Mouse (Mus musculus) stomach, embryonic 16.5 days (tissue): ENCODE data around the gene Col2a1. TPM values are rescaled to one million over a fixed set of nuclear protein-coding genes. Genes with fewer than 3 reads are reported as not detected.

ENCODE experiments used
- ATAC-seq: fragments of 200-750 bp; cut with Nextera tagmentation; 2 replicates; pipeline ENCODE4 v1.8.0; 2017; ENCODE audit warnings: moderate number of reproducible peaks, moderate TSS enrichment; ENCODE audit not compliant: insufficient read depth, low FRiP score
- H3K27ac ChIP-seq: fragments of 300-500 bp; sonication (generic); 2 replicates; pipeline ENCODE4 v1.5.1; 2014; ENCODE audit warnings: low read length
- H3K27me3 ChIP-seq: fragments of 300-500 bp; sonication (generic); 2 replicates; pipeline ENCODE4 v1.6.1; 2014; ENCODE audit warnings: low read length, control low read depth, mixed read lengths; ENCODE audit not compliant: control insufficient read depth, insufficient read depth
- H3K36me3 ChIP-seq: fragments of 300-500 bp; sonication (generic); 2 replicates; pipeline ENCODE4 v1.6.1; 2014; ENCODE audit warnings: low read length; ENCODE audit not compliant: control insufficient read depth, insufficient read depth
- H3K4me1 ChIP-seq: fragments of 300-500 bp; sonication (generic); 2 replicates; pipeline ENCODE4 v1.6.1; 2014; ENCODE audit warnings: low read length, control low read depth, mixed read lengths; ENCODE audit not compliant: control insufficient read depth, insufficient read depth
- H3K4me2 ChIP-seq: fragments of 300-500 bp; sonication (generic); 2 replicates; pipeline ENCODE4 v1.6.1; 2014; ENCODE audit warnings: low read depth, low read length, mixed read lengths
- H3K4me3 ChIP-seq: fragments of 300-500 bp; sonication (generic); replicated peaks from 2 replicates; pipeline ENCODE4 v1.5.1; 2014; ENCODE audit warnings: mild to moderate bottlenecking, low read length
- H3K9ac ChIP-seq: fragments of 300-500 bp; sonication (generic); 2 replicates; pipeline ENCODE4 v1.6.1; 2014; ENCODE audit warnings: low read length
- H3K9me3 ChIP-seq: fragments of 300-500 bp; sonication (generic); replicated peaks from 2 replicates; pipeline ENCODE4 v1.6.1; 2016; ENCODE audit warnings: low read length, control low read depth; ENCODE audit not compliant: control insufficient read depth
- WGBS: fragments of 180-500 bp; shearing (Covaris S2); extraction: QIAGEN DNeasy Blood & Tissue Kit; methylation state at CpG from one replicate; pipeline ENCODE4 v1.1.7; 2014; 5-methylcytosine and 5-hydroxymethylcytosine counted together
- polyA plus RNA-seq: library from polyadenylated mRNA; unstranded; fragments of >200 nt; fragmentation: Nextera tagmentation; extraction: Ambion mirVana; gene quantifications from 2 replicates; pipeline ENCODE4 v1.2.1, GENCODE M21; 2015

The Col2a1 gene
- polyA plus RNA-seq, 1 experiment from 2014 or later, result 0.85 TPM

DNA sequence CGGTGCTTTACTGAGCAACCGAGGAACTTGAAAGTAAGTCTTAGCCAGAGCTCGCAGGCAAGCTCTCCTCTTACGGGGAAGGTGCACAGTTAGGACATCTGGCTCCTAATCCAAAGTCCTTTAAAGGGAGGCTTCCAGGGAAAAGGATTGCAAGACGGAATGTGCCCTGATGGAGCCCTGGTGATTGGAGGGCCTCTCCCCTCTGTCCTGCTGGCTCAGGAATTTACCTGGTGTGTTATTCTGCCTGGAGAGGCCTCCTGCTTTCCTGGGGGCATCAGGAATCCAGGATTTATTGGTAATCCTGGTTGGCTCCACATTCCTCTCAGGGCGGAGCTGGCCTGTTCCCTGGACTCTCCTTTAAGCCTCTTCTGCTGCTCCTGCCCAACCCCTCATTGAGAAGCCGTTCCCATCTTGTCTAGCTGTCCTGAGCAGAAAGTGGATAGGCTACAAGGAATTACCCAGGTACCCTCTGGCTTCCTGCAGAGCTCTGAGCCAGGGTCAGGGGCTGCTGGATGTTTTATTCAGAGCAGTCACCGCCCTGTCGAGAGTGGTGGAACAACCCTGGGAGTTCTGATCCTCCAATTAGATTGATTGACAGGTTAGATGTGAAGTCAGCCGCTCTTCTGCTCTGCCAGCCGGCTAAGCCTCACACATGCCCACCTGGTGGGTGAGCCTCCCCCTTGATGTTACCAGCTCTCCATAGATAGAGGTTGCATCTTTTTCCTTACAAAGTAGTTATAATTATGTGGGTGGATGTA is 31.1 kb downstream of the Col2a1 start:
- H3K36me3 ChIP-seq, result no peaks in the 10 kb centered on the region
- H3K4me3 ChIP-seq, result no peak overlapping the region
- ATAC-seq, result no peak
- no peaks in the 10 kb centered on the region for H3K27me3 ChIP-seq
- no peak overlapping the region for H3K27ac ChIP-seq
- H3K4me2 ChIP-seq, result no peak overlapping the region
- H3K9ac ChIP-seq, result no peak overlapping the region
- H3K4me1 ChIP-seq, result no peaks in the 10 kb centered on the region
- H3K9me3 ChIP-seq, result no peaks in the 10 kb centered on the region; the same call in 1 of the 2 replicates
- 39% methylated on average over 11 of the region's 11 CpGs for WGBS

DNA sequence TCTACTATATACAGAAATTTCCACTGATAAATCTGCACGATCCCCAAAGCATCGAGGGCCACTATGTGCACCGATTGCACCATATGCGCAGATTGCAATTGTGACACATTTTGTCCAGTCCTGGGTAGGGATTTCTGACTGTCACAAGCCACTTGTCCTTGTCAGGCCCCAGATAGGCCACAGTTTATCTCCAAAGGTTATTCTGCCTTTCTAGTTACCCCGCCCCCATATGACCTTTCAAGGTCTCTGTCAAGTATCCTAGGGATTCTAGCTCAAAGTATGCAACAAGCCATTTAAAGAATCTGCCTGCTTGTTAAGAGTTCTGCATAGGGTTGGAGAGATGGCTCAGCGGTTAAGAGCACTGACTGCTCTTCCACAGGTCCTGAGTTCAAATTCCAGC is 31.9 kb downstream of the Col2a1 start:
- ATAC-seq, result no peak
- Histone ChIP-seq H3K4me3 (no peak overlapping the region), H3K36me3 (no peaks in the 10 kb centered on the region), H3K4me1 (no peaks in the 10 kb centered on the region), H3K9ac (no peak overlapping the region), H3K27me3 (no peaks in the 10 kb centered on the region), H3K9me3 (no peaks in the 10 kb centered on the region), H3K27ac (no peak overlapping the region), H3K4me2 (no peak overlapping the region)
- 85% methylated on average over 6 of the region's 6 CpGs for WGBS

GRCm38 (mm10) chr15:97970299-97970698 is 34.2 kb downstream of the Col2a1 start:
- H3K27me3 ChIP-seq, result no peaks in the 10 kb centered on the region

GRCm38 (mm10) chr15:97965311-97966045 is 39.0 kb downstream of the Col2a1 start:
- Histone ChIP-seq H3K9me3 (no peaks in the 10 kb centered on the region), H3K4me2 (no peak overlapping the region), H3K27me3 (no peaks in the 10 kb centered on the region), H3K4me1 (no peaks in the 10 kb centered on the region), H3K36me3 (no peaks in the 10 kb centered on the region), H3K9ac (no peak overlapping the region), H3K27ac (no peak overlapping the region), H3K4me3 (no peak overlapping the region)
- no peak for ATAC-seq
- WGBS, result 64% methylated on average over 17 of the region's 17 CpGs

More at GRCm38 (mm10) chr15:97970299-97970698, 34.2 kb downstream of the Col2a1 start:
- WGBS, result 49% methylated on average over 6 of the region's 6 CpGs
- Histone ChIP-seq H3K36me3 (no peaks in the 10 kb centered on the region), H3K27ac (no peak overlapping the region), H3K4me3 (no peak overlapping the region), H3K9me3 (no peaks in the 10 kb centered on the region), H3K4me1 (no peaks in the 10 kb centered on the region), H3K4me2 (no peak overlapping the region), H3K9ac (no peak overlapping the region)
- no peak for ATAC-seq

DNA sequence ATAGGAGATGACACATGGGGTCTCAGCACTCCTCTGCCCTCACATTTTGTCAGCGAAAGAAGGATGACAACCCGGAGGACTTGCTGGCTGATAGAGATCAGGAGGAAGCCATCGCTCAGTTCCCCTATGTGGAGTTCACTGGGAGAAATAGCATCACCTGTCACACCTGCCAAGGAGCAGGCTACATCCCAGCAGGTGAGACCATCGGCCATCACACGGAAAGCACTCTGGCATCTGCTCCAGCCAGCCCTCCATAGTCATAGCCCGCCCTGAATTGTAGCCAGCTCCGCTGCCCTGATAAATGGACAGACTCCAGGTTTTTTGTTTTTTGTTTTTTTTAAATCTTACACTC is 39.7 kb downstream of the Col2a1 start:
- Histone ChIP-seq H3K27me3 (no peaks in the 10 kb centered on the region), H3K9ac (peak overlapping the region; percentile 85), H3K4me1 (no peaks in the 10 kb centered on the region), H3K9me3 (no peaks in the 10 kb centered on the region), H3K27ac (no peak overlapping the region; the same call in 1 of the 2 replicates), H3K4me3 (peak overlapping the region; percentile 69), H3K4me2 (peak overlapping the region; percentile 83), H3K36me3 (no peaks in the 10 kb centered on the region)
- WGBS, result 25% methylated on average over 7 of the region's 7 CpGs
- no peak for ATAC-seq

DNA sequence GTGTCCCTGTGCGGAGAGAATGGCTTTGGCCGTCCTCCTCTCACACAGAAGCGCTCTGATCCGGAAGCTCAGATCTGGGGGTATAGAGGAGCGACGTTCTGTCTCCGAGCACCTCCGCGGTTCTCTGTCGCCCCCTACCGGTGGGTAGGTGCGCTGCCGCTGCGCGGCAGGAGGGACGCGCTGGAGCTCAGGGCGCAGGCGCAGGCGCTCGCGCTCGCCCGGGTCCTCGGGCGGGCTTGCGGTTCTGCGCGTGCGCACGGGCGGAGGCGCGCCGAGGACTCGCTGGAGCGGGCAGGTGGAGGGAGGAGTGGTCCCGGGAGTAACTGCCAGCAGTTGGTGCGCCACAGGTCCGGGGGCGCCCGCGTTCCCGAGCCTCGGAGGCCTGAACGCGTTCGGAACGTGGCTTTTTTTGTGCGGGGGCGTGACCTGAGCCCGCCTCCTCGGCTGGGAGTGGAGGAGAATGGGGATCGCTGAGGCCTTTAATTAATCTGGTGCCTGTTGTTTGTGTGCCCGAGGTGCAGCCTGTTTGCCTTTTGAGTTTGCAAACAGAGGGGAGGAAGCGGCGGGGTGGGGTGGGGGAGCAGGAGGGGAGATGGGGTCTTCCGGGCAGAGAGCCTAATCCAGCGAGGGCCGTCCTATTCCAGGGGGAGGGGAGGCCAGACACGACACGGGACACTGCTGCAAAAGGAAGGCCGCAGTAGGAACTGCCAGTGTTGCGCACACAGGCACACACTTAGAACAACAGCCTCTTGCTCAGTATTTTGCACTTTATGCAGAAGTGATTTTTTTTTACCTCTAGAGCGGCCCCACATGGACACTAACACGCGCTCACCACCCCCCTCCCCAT is 40.3 kb downstream of the Col2a1 start, which contains the start of gene Tmem106c:
Gene Tmem106c, plus strand, starts transcription at position 212 of the 847 bp plus-strand sequence.
- WGBS, result under 1% methylated on average over 67 of the region's 67 CpGs
- H3K27ac ChIP-seq, result peak within 1 kb of the TSS; percentile 53; the same call in 1 of the 2 replicates
- no peaks in the 10 kb centered on the region for H3K27me3 ChIP-seq
- H3K9me3 ChIP-seq, result no peaks in the 10 kb centered on the region
- no peaks in the 10 kb centered on the region for H3K4me1 ChIP-seq
- no peaks in the 10 kb centered on the region for H3K36me3 ChIP-seq
- peak; percentile 95 for ATAC-seq
- peak within 1 kb of the TSS; percentile 69 for H3K4me3 ChIP-seq
- peak within 1 kb of the TSS; percentile 83 for H3K4me2 ChIP-seq
- peak within 1 kb of the TSS; percentile 85 for H3K9ac ChIP-seq

DNA sequence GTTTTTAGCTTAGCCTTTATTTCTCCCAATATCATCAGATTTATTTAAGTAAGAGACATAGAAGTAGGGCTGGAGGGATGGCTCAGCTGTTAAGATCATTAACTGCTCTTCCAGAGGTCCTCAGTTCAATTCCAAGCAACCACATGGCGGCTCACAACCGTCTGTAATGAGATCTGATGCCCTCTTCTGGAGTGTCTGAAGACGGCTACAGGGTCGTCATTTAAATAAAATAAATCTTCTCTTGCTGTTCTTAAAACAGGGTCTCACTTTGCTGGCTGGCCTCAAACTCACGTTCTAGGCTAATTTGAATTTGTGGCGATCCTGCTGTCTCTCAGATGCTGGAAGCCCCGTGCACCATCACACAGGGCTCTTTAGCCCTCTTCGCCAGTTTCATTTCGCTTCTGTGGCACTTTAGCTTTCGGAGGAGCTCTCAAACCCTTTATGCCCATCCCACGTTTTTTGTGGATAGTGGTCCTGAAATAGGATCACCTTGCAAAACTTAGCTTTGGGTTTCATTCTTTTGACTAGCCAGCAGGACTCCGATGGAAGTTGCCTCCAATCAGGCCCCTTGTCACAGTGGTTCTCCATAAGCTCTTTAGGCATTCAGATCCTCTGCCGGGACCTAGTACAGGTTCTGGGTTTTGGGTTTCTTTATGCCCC is 41.0 kb downstream of the Col2a1 start:
- Histone ChIP-seq H3K4me3 (peak overlapping the region; percentile 69), H3K4me1 (no peaks in the 10 kb centered on the region), H3K36me3 (no peaks in the 10 kb centered on the region), H3K9ac (peak overlapping the region; percentile 85), H3K27me3 (no peaks in the 10 kb centered on the region), H3K9me3 (no peaks in the 10 kb centered on the region), H3K27ac (peak overlapping the region; percentile 36; the same call in 1 of the 2 replicates), H3K4me2 (peak overlapping the region; percentile 83)
- ATAC-seq, result no peak
- WGBS, result 7% methylated on average over 13 of the region's 13 CpGs

DNA sequence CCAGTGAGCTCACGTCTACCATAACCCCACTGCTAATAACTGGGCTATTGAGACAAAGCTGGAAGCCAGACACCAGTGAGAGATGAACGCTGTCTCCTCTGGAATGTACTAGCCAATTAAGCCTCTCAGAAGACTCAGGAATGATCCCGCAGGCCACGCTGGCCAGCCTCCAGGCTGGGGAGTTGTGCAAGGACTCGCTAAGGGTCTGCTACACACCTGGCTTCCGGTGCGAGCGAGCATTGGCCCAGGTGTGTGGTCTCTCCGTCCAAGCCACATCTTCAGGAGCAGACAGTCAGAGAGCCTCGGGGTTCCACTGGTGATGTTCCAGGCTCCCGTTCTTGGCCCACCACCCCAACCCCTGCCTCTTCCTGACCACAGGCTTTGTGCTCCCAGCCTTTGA is 48.1 kb downstream of the Col2a1 start:
- Histone ChIP-seq H3K9ac (no peak overlapping the region), H3K9me3 (no peaks in the 10 kb centered on the region), H3K4me2 (no peak overlapping the region), H3K27ac (no peak overlapping the region), H3K4me3 (no peak overlapping the region), H3K4me1 (peaks cover 3% of the 10 kb centered on the region; the same call in 1 of the 2 replicates), H3K27me3 (no peaks in the 10 kb centered on the region), H3K36me3 (no peaks in the 10 kb centered on the region)
- 68% methylated on average over 11 of the region's 11 CpGs for WGBS
- no peak for ATAC-seq
